ENCODE assay signal across 9 mouse cellular contexts in genomic region chr4:130952531-130952930, GRCm38 (mm10). TPM values are rescaled to one million over a fixed set of nuclear protein-coding genes. Genes with fewer than 3 reads are reported as not detected.
A peak's percentile ranks its signal among the peaks of the same experiment; 100 is the strongest.
DNase-seq lines count a peak whose midpoint lies in the region; ATAC-seq lines count a peak whose summit lies in the region.
"Had no signal": no experiment of that assay in that cellular context is flagged by ENCODE, and none has a peak within 500 bp of the region (broad histone marks: within the 10 kb centered on the region; RNA-seq: fewer than 3 reads in every experiment).

No protein-coding gene starts in this region.

- 32% methylated on average over 17 of the region's 17 CpGs for WGBS in intestine, embryonic 14.5 days
- 29% methylated on average over 17 of the region's 17 CpGs for WGBS in intestine, embryonic 16.5 days
- WGBS in kidney, embryonic 15.5 days = 39% methylated on average over 17 of the region's 17 CpGs

- no peak overlapping the region for H3K27ac ChIP-seq in intestine, embryonic 14.5 days (ENCODE audit: low read depth)
- H3K27ac ChIP-seq in intestine, embryonic 16.5 days (ENCODE audit: low read length) = no peak overlapping the region
- H3K27ac ChIP-seq in kidney, embryonic 15.5 days = no peak overlapping the region
- H3K27ac ChIP-seq: neural tube, embryonic 12.5 days had no signal

- H3K4me2 ChIP-seq in intestine, embryonic 14.5 days (ENCODE audit: low read length) = no peak overlapping the region
- H3K4me2 ChIP-seq in intestine, embryonic 16.5 days (ENCODE audit: low read depth, low read length) = no peak overlapping the region
- 0 out of 2 replicates have a peak overlapping the region, but pooled peaks have one; percentile 28 for H3K4me2 ChIP-seq in kidney, embryonic 15.5 days
- H3K4me2 ChIP-seq: neural tube, embryonic 12.5 days had no signal

- no peaks in the 10 kb centered on the region for H3K9me3 ChIP-seq in intestine, embryonic 14.5 days (ENCODE audit: control insufficient read depth, low read length)
- no peaks in the 10 kb centered on the region for H3K9me3 ChIP-seq in intestine, embryonic 16.5 days (ENCODE audit: control insufficient read depth, low read length)
- H3K9me3 ChIP-seq in kidney, embryonic 15.5 days (replicated peaks) = no peaks in the 10 kb centered on the region
- H3K9me3 ChIP-seq: neural tube, embryonic 12.5 days had no signal

- H3K36me3 ChIP-seq in intestine, embryonic 14.5 days (ENCODE audit: control insufficient read depth, insufficient read depth, low read length) = no peaks in the 10 kb centered on the region
- no peaks in the 10 kb centered on the region for H3K36me3 ChIP-seq in intestine, embryonic 16.5 days (ENCODE audit: control insufficient read depth, insufficient read depth, low read length)
- no peaks in the 10 kb centered on the region for H3K36me3 ChIP-seq in kidney, embryonic 15.5 days
- H3K36me3 ChIP-seq: neural tube, embryonic 12.5 days had no signal

- H3K9ac ChIP-seq in intestine, embryonic 14.5 days (ENCODE audit: low read length) = no peak overlapping the region
- no peak overlapping the region for H3K9ac ChIP-seq in intestine, embryonic 16.5 days (ENCODE audit: low read depth, low read length)
- no peak overlapping the region for H3K9ac ChIP-seq in kidney, embryonic 15.5 days
- H3K9ac ChIP-seq: neural tube, embryonic 12.5 days had no signal

- no peaks in the 10 kb centered on the region for H3K27me3 ChIP-seq in intestine, embryonic 14.5 days (replicated peaks; ENCODE audit: control insufficient read depth, insufficient read depth, low read length)
- H3K27me3 ChIP-seq in intestine, embryonic 16.5 days (replicated peaks; ENCODE audit: control insufficient read depth, insufficient read depth, low read length) = no peaks in the 10 kb centered on the region; the same call in 1 of the 2 replicates
- H3K27me3 ChIP-seq in kidney, embryonic 15.5 days = no peaks in the 10 kb centered on the region

- no peaks in the 10 kb centered on the region for H3K4me1 ChIP-seq in intestine, embryonic 14.5 days (replicated peaks; ENCODE audit: control insufficient read depth, insufficient read depth, low read length)
- H3K4me1 ChIP-seq in intestine, embryonic 16.5 days (ENCODE audit: control insufficient read depth, insufficient read depth, low read length) = no peaks in the 10 kb centered on the region
- no peaks in the 10 kb centered on the region for H3K4me1 ChIP-seq in kidney, embryonic 15.5 days
- H3K4me1 ChIP-seq: neural tube, embryonic 12.5 days had no signal

- no peak for ATAC-seq in intestine, embryonic 14.5 days (replicated peaks; ENCODE audit: low FRiP score, low TSS enrichment, low read depth)
- no peak for ATAC-seq in intestine, embryonic 16.5 days
- no peak for ATAC-seq in kidney, embryonic 15.5 days (replicated peaks; ENCODE audit: low FRiP score)

- peak; percentile 64 for DNase-seq in intestine, embryonic 14.5 days (ENCODE audit: low spot score)
- peak; percentile 59 to 61 for DNase-seq in B cell, adult 2 months
- DNase-seq in T-cell, adult 2 months (ENCODE audit: low spot score) = peak; percentile 46
- DNase-seq in retina, embryonic 14.5 days (ENCODE audit: low spot score) = peak; percentile 68
- no peak for DNase-seq in adipocyte (ENCODE audit: low spot score)
- DNase-seq in spleen, adult 12 weeks (ENCODE audit: low spot score) = no peak

- no peak overlapping the region for H3K4me3 ChIP-seq in intestine, embryonic 14.5 days (ENCODE audit: low read depth, low read length)
- no peak overlapping the region for H3K4me3 ChIP-seq in intestine, embryonic 16.5 days (ENCODE audit: low read length)
- H3K4me3 ChIP-seq in kidney, embryonic 15.5 days (replicated peaks) = no peak overlapping the region
- H3K4me3 ChIP-seq: neural tube, embryonic 12.5 days had no signal

RNA-seq across cellular contexts. Expression of gene Matn1, which starts 8.3 kb away (rescaled TPM):
- not detected in 2 replicates for polyA plus RNA-seq in intestine, embryonic 14.5 days (2014; fragmentation: Nextera tagmentation; extraction: Ambion mirVana)
- not detected in 2 replicates for polyA plus RNA-seq in intestine, embryonic 16.5 days (2015; fragmentation: Nextera tagmentation; extraction: Ambion mirVana)
- 0.49 and 0.84 TPM in 2 replicates for polyA plus RNA-seq in kidney, embryonic 15.5 days (2015; fragmentation: Nextera tagmentation; extraction: Ambion mirVana)

RNA-seq across cellular contexts. Expression of gene Laptm5, which starts 39.6 kb away (rescaled TPM):
- polyA plus RNA-seq in intestine, embryonic 14.5 days (2014; fragmentation: Nextera tagmentation; extraction: Ambion mirVana) = 37.2 and 40.6 TPM in 2 replicates
- polyA plus RNA-seq in intestine, embryonic 16.5 days (2015; fragmentation: Nextera tagmentation; extraction: Ambion mirVana) = 33.1 and 38.7 TPM in 2 replicates
- polyA plus RNA-seq in kidney, embryonic 15.5 days (2015; fragmentation: Nextera tagmentation; extraction: Ambion mirVana) = 25.5 and 28.9 TPM in 2 replicates

Comparison
In these comparisons a context has a peak if more than half of its experiments do, and no peak if none do; other contexts are left out.
1. DNase-seq: peak in intestine, embryonic 14.5 days (single experiment), B cell, adult 2 months (2 of 2), T-cell, adult 2 months (single experiment) and retina, embryonic 14.5 days (single experiment); none in adipocyte (single experiment) and spleen, adult 12 weeks (single experiment).